Mouse (Mus musculus) cerebellum, adult 9-10 months (tissue): ENCODE measurements around the gene Gm3880.
"Not testable (repeated sequence)": the region's sequence is repeated elsewhere in the genome, so short reads cannot be mapped to it uniquely, and the experiment has no call there.

Source experiments
- DNase-seq: peaks from one replicate; pipeline ENCODE4 v3.0.0; 2022

Gene Gm3880

DNA sequence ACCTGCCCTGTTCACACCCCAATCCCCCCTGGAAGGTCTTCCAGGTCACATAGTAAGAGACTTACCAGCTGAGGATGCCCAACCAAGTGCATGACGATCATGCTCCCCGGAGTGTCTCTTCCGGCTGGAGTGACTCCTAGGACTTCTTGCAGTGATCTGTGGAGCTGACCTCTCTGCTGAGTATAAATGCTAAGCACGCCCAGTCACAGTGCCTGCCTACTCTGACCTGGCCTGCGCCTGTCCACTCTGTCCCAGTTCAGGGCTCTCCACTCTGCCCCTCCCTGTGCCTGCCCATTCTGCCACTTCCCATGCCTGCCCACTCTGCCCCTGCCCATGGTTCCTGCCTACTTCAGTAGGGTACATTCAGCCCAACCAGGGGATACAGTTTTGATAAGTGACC, at the start of gene Gm3880:
TSS of gene Gm3880 (minus strand) at position 101 of the 400 bp plus-strand sequence.
- not testable (repeated sequence) for DNase-seq

DNA sequence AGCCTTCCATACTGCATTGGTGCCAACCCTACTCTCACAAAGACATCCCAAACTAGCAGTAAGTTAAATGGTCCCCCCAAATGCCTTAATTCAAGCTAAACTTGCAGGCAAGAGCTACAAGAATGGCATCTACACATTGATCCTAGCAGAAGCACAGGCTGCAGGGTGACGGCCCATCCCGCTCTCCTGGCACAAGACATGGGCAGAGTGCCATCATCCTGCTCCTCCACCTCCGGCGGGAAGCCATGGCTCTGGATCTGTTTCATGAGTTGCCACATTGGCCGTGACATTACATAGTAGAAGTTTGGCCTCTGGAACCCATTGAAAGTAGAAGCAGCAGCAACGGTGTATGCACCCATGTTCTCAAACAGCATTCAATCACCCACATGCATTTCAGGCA, 37.5 kb upstream of the Gm3880 start:
- not testable (repeated sequence) for DNase-seq

DNA sequence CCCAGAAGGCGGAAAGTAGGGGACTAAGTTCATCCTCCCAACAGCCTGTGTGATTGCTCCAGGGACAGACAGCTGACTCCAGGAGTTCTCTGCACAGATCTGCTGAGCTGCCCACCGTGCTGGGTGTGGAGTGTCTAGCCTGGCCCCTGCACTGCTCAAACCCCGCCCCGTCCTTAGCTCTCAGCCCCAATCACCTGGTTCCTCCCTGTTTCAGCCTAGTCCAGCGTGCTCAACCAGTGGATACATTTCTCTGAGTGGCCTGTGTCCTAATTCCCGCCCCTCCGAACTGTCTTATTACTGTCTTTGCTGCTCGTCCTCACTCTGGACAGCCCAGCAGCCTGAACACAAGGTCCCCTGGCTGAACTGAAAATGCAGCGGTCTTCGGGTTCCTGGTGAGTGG, 20.8 kb upstream of the Gm3880 start, which contains the start of the genes Gm9112 and Dmrtc1b:
TSS of gene Gm9112 (minus strand) at position 101 of the 400 bp plus-strand sequence.
TSS of gene Dmrtc1b (plus strand) at position 331 of the 400 bp plus-strand sequence.
- DNase-seq, result not testable (repeated sequence)

DNA sequence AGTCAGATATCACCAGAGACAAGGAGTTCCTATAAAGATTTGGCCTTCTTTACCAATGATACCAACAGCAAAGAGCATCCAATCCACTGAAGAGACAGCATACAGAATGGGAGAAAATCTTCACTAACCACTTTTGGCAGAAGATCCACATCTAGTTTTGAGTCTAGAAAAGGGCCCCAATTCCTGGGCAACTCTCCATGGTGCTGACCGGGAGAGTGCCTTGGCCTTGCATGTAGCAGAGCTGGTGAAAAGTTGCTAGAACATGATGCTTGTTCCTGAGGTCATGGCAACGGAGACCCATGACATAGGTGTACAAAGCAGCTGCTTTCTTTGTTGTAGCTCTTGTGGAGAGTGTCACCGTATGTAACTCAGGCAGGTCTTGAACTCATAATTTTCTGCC, 13.9 kb upstream of the Gm3880 start:
- not testable (repeated sequence) for DNase-seq

DNA sequence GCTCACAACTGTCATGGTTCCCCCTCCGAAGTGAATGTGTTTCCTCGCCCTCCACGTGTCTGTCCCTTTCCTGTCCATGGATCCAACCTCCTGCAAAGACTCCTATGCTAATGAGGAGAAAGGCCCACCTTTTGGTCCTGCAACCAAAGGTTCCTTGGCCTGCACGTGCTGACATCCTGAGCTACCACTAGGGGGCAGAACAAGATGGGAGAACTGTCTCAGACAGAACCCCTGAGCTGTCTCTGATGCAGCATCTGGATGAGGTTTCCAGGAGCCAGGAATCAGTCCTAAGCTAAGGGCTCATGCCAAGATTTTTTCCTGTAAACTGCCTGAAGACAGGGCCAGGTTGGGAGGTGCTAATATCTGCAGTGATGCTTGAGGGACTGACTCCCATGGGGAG, 2.5 kb upstream of the Gm3880 start:
- peak; percentile 17 for DNase-seq

DNA sequence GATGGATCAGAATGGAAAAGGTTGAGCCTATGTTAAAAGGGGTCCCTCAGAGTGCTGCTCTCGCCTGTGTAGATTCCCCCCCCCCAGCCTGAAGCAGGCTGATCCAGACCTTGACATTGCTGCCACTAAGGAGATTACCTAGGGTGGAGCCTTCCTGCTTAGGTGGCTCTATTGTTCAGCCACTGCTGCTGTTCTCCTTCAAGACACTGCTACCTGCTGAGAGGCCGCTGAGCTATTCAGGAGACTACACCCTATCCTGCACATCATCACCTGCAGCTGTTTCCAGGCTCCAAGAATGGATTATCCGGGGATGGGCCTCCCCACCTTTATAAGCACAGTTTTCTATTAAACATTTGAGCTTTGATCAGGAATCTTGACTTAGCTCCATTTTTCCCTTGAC, 2.1 kb downstream of the Gm3880 start:
- DNase-seq, result not testable (repeated sequence)

DNA sequence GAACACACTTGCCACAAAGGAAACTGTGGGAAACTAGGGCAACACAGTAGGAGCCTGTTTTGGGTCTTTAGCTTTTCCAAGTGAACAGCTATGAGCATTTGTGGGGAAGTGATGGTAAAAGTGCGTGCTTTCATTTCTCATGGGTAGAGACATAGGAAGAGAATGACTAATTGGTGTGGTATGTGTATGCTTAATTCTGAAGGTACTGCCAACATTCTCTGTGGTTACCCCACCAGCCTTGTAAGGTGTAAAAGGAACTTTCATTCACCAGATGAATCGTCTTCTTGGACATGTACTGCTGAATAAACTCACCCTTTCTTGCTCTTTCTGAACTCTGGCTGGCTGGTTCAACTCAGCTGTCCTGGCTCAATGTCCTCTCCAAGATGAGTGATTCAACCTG, 20.1 kb downstream of the Gm3880 start:
- DNase-seq, result no peak

DNA sequence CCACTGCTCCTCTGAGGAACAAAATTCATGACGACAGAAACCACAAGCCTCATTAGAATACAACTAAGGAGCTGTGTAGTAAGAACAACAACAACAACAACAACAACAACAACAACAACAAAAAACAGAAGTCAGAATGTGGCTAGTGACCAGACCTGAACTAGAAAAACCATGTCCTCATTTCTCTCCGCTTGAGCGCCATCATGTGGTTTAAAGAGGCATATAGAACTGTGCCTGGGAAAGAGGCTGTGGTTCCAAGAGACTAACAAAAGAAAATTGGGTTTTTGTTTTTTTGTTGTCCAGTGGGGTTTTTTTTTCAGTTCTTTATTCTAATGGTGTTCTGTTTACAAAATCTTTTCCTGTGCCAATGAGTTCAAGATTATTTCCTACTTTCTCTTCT, 26.1 kb downstream of the Gm3880 start:
- DNase-seq, result no peak

DNA sequence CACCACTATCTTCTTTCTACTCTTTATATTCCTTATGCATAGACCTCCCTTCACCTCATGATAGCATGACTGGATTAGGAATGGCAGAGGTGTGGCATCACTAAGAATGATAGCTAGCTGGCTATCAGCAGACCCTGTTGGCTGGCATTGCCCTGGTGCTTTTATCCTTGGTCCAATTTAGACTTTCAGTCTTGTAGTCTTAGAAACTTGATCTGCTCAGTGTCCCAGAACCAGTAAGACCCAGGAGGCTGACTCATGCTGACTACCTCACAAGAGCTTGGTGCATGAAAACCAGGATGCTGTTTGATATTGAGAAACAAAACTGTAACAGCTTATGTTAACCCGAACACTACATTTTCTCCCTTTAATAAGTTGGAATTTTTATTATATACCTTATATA, 41.1 kb downstream of the Gm3880 start:
- DNase-seq, result no peak

DNA sequence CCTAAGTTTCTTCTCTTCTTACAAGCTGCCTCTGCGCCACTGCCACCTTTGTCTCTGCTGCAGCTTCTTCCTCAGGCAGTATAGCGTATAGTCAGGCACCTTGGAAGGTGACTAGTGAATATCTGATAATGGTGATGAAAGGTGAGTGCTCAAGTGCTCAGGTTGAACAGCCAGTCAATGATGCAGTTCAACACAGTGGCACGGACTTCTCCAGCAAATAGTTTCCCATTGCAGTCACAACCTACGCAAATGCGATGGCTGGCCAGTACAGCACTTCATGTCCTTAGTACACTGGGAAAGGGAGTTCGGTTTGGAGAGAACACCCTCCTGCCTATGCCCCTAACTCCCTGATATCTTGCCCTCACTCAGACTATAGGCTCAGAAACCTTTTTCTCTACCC, 41.6 kb downstream of the Gm3880 start:
- no peak for DNase-seq

DNA sequence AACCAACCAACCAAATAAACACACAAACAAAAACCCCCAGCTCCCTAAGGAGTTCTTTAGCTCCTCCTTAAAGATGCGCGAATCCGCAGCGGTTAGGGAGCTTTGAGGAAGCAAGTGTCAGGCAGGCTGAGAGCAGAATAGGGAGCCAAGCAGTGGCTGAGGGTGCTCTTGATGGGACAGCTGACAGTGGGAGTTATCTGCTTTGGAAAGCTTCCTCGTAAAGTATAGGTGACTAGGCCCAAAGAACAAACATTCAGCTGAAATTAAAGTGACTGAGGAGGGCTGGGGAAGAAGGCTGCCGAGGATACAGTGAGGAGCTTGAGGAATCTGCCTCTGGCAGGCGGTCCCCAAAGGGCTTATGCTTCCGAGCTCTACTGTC, 42.2 kb downstream of the Gm3880 start:
- DNase-seq, result no peak

DNA sequence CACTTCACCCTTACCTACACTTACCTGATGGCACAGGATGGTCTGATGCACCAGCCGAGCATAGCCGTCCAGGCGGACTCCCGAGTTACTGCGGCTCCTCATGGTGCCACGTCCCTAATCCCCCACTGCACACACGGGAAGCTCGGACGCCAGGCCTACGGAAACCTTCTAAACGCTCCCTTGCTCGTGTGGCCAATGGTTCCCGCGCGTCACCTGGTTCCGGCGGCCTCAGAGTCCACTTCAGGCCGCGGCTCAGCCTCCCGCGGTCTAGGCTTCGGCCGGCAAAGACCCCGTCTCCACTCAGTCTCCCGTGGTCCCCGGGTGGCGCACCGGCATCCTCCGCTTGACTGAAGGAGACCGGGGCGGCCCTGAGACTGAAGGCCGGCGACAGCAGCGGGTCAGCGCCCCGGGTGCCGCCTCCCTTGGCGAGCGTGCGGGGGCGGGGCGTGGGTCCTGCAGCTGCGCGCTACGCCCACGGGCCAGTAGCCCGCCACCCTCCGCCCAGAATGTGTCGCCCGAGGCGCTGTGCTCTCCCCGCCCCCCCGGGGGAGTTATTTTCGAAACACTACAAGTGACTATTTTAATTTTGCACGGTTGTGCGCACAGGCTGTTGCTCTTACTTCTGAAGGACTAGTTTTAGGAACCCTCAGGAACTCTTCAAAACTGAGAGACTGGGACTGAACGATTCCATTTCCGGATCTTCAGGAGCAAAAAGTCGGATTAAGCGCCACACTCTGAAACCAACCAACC, 42.8 kb downstream of the Gm3880 start, which contains the start of gene Phka1:
TSS of gene Phka1 (minus strand) at position 424 of the 750 bp plus-strand sequence.
- DNase-seq, result peak; percentile 65
